Mouse (Mus musculus): ENCODE data around the gene E130309D02Rik.

DNA sequence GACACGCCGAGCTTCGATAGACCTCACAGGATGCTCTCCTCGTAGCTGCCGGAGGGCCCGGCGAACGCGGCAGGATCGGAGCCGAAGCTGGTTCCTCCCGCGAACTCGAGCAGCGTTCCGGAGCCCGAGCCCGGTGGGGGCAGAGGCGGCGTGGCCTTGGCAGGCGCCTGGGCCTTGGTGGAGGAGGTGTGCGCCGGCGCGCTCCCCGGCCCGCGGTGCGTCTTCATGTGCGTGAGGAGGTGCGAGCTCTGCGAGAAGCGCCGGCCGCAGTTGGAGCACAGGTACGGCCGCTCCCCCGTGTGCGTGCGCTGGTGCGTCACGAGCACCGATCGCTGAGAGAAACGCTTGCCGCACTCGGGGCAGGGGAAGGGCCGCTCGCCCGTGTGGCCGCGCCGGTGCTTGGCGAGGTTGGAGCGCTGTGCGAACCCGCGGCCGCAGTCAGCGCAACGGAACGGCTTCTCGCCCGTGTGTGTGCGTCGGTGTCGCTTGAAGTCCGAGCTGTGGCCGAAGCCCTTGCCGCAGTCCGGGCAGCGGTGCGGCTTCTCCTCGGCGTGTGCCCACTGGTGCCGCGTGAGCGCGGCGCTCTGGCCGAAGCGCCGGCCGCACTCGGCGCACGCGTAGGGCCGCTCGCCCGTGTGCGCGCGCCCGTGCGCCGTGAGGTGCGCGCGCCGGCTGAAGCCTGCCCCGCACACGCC lies 61.8 kb downstream of the E130309D02Rik start:
- TF ChIP-seq CTCF (IDR thresholded peaks at IDR 0.05; ENCODE audit: low read depth, low read length) = no peak
- TF ChIP-seq POLR2A (IDR thresholded peaks at IDR 0.05; ENCODE audit: insufficient read depth, low read length) = no peak

All from ES-Bruce4 (cell line).